Mouse (Mus musculus): Measurements from ENCODE around the gene Gm17949. TPM values are rescaled to one million over a fixed set of nuclear protein-coding genes. Genes with fewer than 3 reads are reported as not detected.

Gm17949 gene
- 0.47 and 0.83 TPM in 2 replicates for polyA plus RNA-seq (2015; fragmentation: Nextera tagmentation; extraction: Ambion mirVana)

GRCm38 (mm10) chr17:57011236-57012141 is at the start of gene Gm17949, which contains the start of gene Gtf2f1:
Gene Gm17949, plus strand, starts transcription at chr17:57011469.
Gene Gtf2f1, minus strand, starts transcription at chr17:57011288.
- Histone ChIP-seq H3K4me3 (replicated peaks; ENCODE audit: low read length) (peak within 1 kb of the TSS; percentile 79), H3K9me3 (ENCODE audit: control insufficient read depth, low read length) (no peaks in the 10 kb centered on the region), H3K4me2 (ENCODE audit: low read length) (peak within 1 kb of the TSS; percentile 92), H3K27me3 (replicated peaks; ENCODE audit: control insufficient read depth, insufficient read depth, low read length) (no peaks in the 10 kb centered on the region), H3K9ac (replicated peaks; ENCODE audit: low read depth, low read length) (peak within 1 kb of the TSS; percentile 74), H3K4me1 (replicated peaks; ENCODE audit: control insufficient read depth, insufficient read depth, low read length) (peaks cover 14% of the 10 kb centered on the region), H3K36me3 (ENCODE audit: control insufficient read depth, insufficient read depth) (peaks cover 11% of the 10 kb centered on the region), H3K27ac (ENCODE audit: low read length) (peak within 1 kb of the TSS; percentile 95)
- peak; percentile 91 for ATAC-seq
- WGBS = under 1% methylated on average over 51 of the region's 51 CpGs

GRCm38 (mm10) chr17:56961880-56962279 is 49.4 kb upstream of the Gm17949 start:
- no peaks in the 10 kb centered on the region for H3K36me3 ChIP-seq (ENCODE audit: control insufficient read depth, insufficient read depth)
- no peaks in the 10 kb centered on the region for H3K4me1 ChIP-seq (replicated peaks; ENCODE audit: control insufficient read depth, insufficient read depth, low read length)
- no peak overlapping the region for H3K4me3 ChIP-seq (replicated peaks; ENCODE audit: low read length)
- H3K27ac ChIP-seq (ENCODE audit: low read length) = no peak overlapping the region
- WGBS = 96% methylated on average over 4 of the region's 4 CpGs
- no peak overlapping the region for H3K9ac ChIP-seq (replicated peaks; ENCODE audit: low read depth, low read length)
- H3K4me2 ChIP-seq (ENCODE audit: low read length) = no peak overlapping the region
- H3K9me3 ChIP-seq (ENCODE audit: control insufficient read depth, low read length) = no peaks in the 10 kb centered on the region
- no peaks in the 10 kb centered on the region for H3K27me3 ChIP-seq (replicated peaks; ENCODE audit: control insufficient read depth, insufficient read depth, low read length)
- no peak for ATAC-seq

GRCm38 (mm10) chr17:56962642-56963405 is 48.4 kb upstream of the Gm17949 start:
- Histone ChIP-seq H3K4me2 (ENCODE audit: low read length) (no peak overlapping the region), H3K9me3 (ENCODE audit: control insufficient read depth, low read length) (no peaks in the 10 kb centered on the region), H3K9ac (replicated peaks; ENCODE audit: low read depth, low read length) (no peak overlapping the region), H3K4me1 (replicated peaks; ENCODE audit: control insufficient read depth, insufficient read depth, low read length) (no peaks in the 10 kb centered on the region), H3K4me3 (replicated peaks; ENCODE audit: low read length) (no peak overlapping the region), H3K36me3 (ENCODE audit: control insufficient read depth, insufficient read depth) (no peaks in the 10 kb centered on the region), H3K27me3 (replicated peaks; ENCODE audit: control insufficient read depth, insufficient read depth, low read length) (no peaks in the 10 kb centered on the region), H3K27ac (ENCODE audit: low read length) (no peak overlapping the region)
- 78% methylated on average over 5 of the region's 5 CpGs for WGBS
- ATAC-seq = no peak

- no peak for ATAC-seq
- Histone ChIP-seq H3K9me3 (ENCODE audit: control insufficient read depth, low read length) (no peaks in the 10 kb centered on the region), H3K27ac (ENCODE audit: low read length) (no peak overlapping the region), H3K27me3 (replicated peaks; ENCODE audit: control insufficient read depth, insufficient read depth, low read length) (no peaks in the 10 kb centered on the region), H3K36me3 (ENCODE audit: control insufficient read depth, insufficient read depth) (no peaks in the 10 kb centered on the region), H3K4me2 (ENCODE audit: low read length) (no peak overlapping the region), H3K9ac (replicated peaks; ENCODE audit: low read depth, low read length) (no peak overlapping the region), H3K4me3 (replicated peaks; ENCODE audit: low read length) (no peak overlapping the region), H3K4me1 (replicated peaks; ENCODE audit: control insufficient read depth, insufficient read depth, low read length) (no peaks in the 10 kb centered on the region)
- WGBS = 80% methylated on average over 6 of the region's 6 CpGs
Measured at GRCm38 (mm10) chr17:56963646-56964045, 47.6 kb upstream of the Gm17949 start.

- Histone ChIP-seq H3K36me3 (ENCODE audit: control insufficient read depth, insufficient read depth) (no peaks in the 10 kb centered on the region), H3K4me1 (replicated peaks; ENCODE audit: control insufficient read depth, insufficient read depth, low read length) (no peaks in the 10 kb centered on the region), H3K9ac (replicated peaks; ENCODE audit: low read depth, low read length) (no peak overlapping the region), H3K4me2 (ENCODE audit: low read length) (no peak overlapping the region), H3K4me3 (replicated peaks; ENCODE audit: low read length) (no peak overlapping the region), H3K27me3 (replicated peaks; ENCODE audit: control insufficient read depth, insufficient read depth, low read length) (0 out of 2 replicates have a peak, but pooled peaks cover 5% of the 10 kb centered on the region), H3K27ac (ENCODE audit: low read length) (no peak overlapping the region), H3K9me3 (ENCODE audit: control insufficient read depth, low read length) (no peaks in the 10 kb centered on the region)
- WGBS = 80% methylated on average over 3 of the region's 3 CpGs
- no peak for ATAC-seq
Measured at GRCm38 (mm10) chr17:56969321-56969720, 41.9 kb upstream of the Gm17949 start.

GRCm38 (mm10) chr17:56970081-56970480 is 41.2 kb upstream of the Gm17949 start:
- ATAC-seq = no peak
- Histone ChIP-seq H3K9ac (replicated peaks; ENCODE audit: low read depth, low read length) (no peak overlapping the region), H3K27me3 (replicated peaks; ENCODE audit: control insufficient read depth, insufficient read depth, low read length) (0 out of 2 replicates have a peak, but pooled peaks cover 5% of the 10 kb centered on the region), H3K4me1 (replicated peaks; ENCODE audit: control insufficient read depth, insufficient read depth, low read length) (no peaks in the 10 kb centered on the region), H3K4me3 (replicated peaks; ENCODE audit: low read length) (no peak overlapping the region), H3K4me2 (ENCODE audit: low read length) (no peak overlapping the region), H3K9me3 (ENCODE audit: control insufficient read depth, low read length) (no peaks in the 10 kb centered on the region), H3K27ac (ENCODE audit: low read length) (no peak overlapping the region), H3K36me3 (ENCODE audit: control insufficient read depth, insufficient read depth) (no peaks in the 10 kb centered on the region)
- 70% methylated on average over 5 of the region's 5 CpGs for WGBS

GRCm38 (mm10) chr17:56973956-56974707 is 37.1 kb upstream of the Gm17949 start:
- 68% methylated on average over 11 of the region's 14 CpGs for WGBS
- no peaks in the 10 kb centered on the region for H3K36me3 ChIP-seq (ENCODE audit: control insufficient read depth, insufficient read depth)
- no peak overlapping the region for H3K27ac ChIP-seq (ENCODE audit: low read length)
- H3K27me3 ChIP-seq (replicated peaks; ENCODE audit: control insufficient read depth, insufficient read depth, low read length) = 0 out of 2 replicates have a peak, but pooled peaks cover 5% of the 10 kb centered on the region
- H3K4me2 ChIP-seq (ENCODE audit: low read length) = no peak overlapping the region
- no peaks in the 10 kb centered on the region for H3K4me1 ChIP-seq (replicated peaks; ENCODE audit: control insufficient read depth, insufficient read depth, low read length)
- no peak overlapping the region for H3K4me3 ChIP-seq (replicated peaks; ENCODE audit: low read length)
- no peak for ATAC-seq
- H3K9me3 ChIP-seq (ENCODE audit: control insufficient read depth, low read length) = no peaks in the 10 kb centered on the region
- no peak overlapping the region for H3K9ac ChIP-seq (replicated peaks; ENCODE audit: low read depth, low read length)

- H3K27me3 ChIP-seq (replicated peaks; ENCODE audit: control insufficient read depth, insufficient read depth, low read length) = 0 out of 2 replicates have a peak, but pooled peaks cover 2% of the 10 kb centered on the region
- no peak for ATAC-seq
- no peaks in the 10 kb centered on the region for H3K36me3 ChIP-seq (ENCODE audit: control insufficient read depth, insufficient read depth)
- no peak overlapping the region for H3K4me3 ChIP-seq (replicated peaks; ENCODE audit: low read length)
- no peak overlapping the region for H3K27ac ChIP-seq (ENCODE audit: low read length)
- WGBS = 77% methylated on average over 5 of the region's 5 CpGs
- H3K9me3 ChIP-seq (ENCODE audit: control insufficient read depth, low read length) = no peaks in the 10 kb centered on the region
- no peaks in the 10 kb centered on the region for H3K4me1 ChIP-seq (replicated peaks; ENCODE audit: control insufficient read depth, insufficient read depth, low read length)
- no peak overlapping the region for H3K4me2 ChIP-seq (ENCODE audit: low read length)
- no peak overlapping the region for H3K9ac ChIP-seq (replicated peaks; ENCODE audit: low read depth, low read length)
Measured at GRCm38 (mm10) chr17:56974708-56975240, 36.5 kb upstream of the Gm17949 start.

All from forebrain, embryonic 16.5 days (tissue).